Mouse (Mus musculus) small intestine, adult 2 months (tissue): Measurements from ENCODE around the gene Slc1a7.

Experiments used
- CTCF ChIP-seq: fragments of 200-500 bp; IDR thresholded peaks from 2 replicates; pipeline ENCODE4 v1.5.1; 2012; ENCODE audit warnings: low read depth, mild to moderate bottlenecking, control low read depth, inconsistent platforms, low read length, moderate library complexity, mixed read lengths; ENCODE audit not compliant: insufficient replicate concordance, insufficient read length; ENCODE audit errors: extremely low read depth
- POLR2A ChIP-seq: fragments of 200-500 bp; IDR thresholded peaks from 2 replicates; pipeline ENCODE4 v1.6.1; 2012; ENCODE audit warnings: low read depth, mild to moderate bottlenecking, control low read depth, inconsistent platforms, low read length, moderate library complexity

- TF ChIP-seq CTCF: 0 out of 2 replicates have a peak, but pooled peaks have one; percentile 4
- no peak for TF ChIP-seq POLR2A
These were observed 48.2 kb downstream of the Slc1a7 start for GRCm38 (mm10) chr4:108016321-108016720.
